Mouse (Mus musculus) intestine, embryonic 14.5 days (tissue): ENCODE measurements around the gene Nusap1. TPM values are rescaled to one million over a fixed set of nuclear protein-coding genes. Genes with fewer than 3 reads are reported as not detected.

Experiments
- ATAC-seq: fragments of 200-750 bp; cut with Nextera tagmentation; replicated peaks from 2 replicates; pipeline ENCODE4 v1.8.0; 2017; ENCODE audit warnings: low read depth, moderate number of reproducible peaks, moderate TSS enrichment, moderate library complexity; ENCODE audit not compliant: low FRiP score, low TSS enrichment
- DNase-seq: peaks from one replicate; pipeline ENCODE4 v3.0.0-alpha.2; 2018; ENCODE audit warnings: low spot score
- H3K27ac ChIP-seq: fragments of 300-500 bp; sonication (generic); 2 replicates; pipeline ENCODE4 v1.5.1; 2014; ENCODE audit warnings: low read depth, mild to moderate bottlenecking, control low read depth
- H3K27me3 ChIP-seq: fragments of 300-500 bp; sonication (generic); replicated peaks from 2 replicates; pipeline ENCODE4 v1.6.1; 2014; ENCODE audit warnings: low read length, control low read depth; ENCODE audit not compliant: control insufficient read depth, insufficient read depth
- H3K36me3 ChIP-seq: fragments of 300-500 bp; sonication (generic); 2 replicates; pipeline ENCODE4 v1.6.1; 2014; ENCODE audit warnings: low read length, control low read depth; ENCODE audit not compliant: control insufficient read depth, insufficient read depth
- H3K4me1 ChIP-seq: fragments of 300-500 bp; sonication (generic); replicated peaks from 2 replicates; pipeline ENCODE4 v1.6.1; 2014; ENCODE audit warnings: low read length, control low read depth, mixed read lengths; ENCODE audit not compliant: control insufficient read depth, insufficient read depth
- H3K4me2 ChIP-seq: fragments of 300-500 bp; sonication (generic); 2 replicates; pipeline ENCODE4 v1.6.1; 2014; ENCODE audit warnings: low read length
- H3K4me3 ChIP-seq: fragments of 300-500 bp; sonication (generic); 2 replicates; pipeline ENCODE4 v1.5.1; 2014; ENCODE audit warnings: low read depth, low read length, control low read depth, mixed read lengths
- H3K9ac ChIP-seq: fragments of 300-500 bp; sonication (generic); 2 replicates; pipeline ENCODE4 v1.6.1; 2014; ENCODE audit warnings: mild to moderate bottlenecking, low read length
- H3K9me3 ChIP-seq: fragments of 300-500 bp; sonication (generic); 2 replicates; pipeline ENCODE4 v1.6.1; 2016; ENCODE audit warnings: low read length, control low read depth; ENCODE audit not compliant: control insufficient read depth
- WGBS: fragments of 180-500 bp; shearing (Covaris S2); extraction: QIAGEN DNeasy Blood & Tissue Kit; methylation state at CpG from one replicate; pipeline ENCODE4 v1.1.7; 2014; 5-methylcytosine and 5-hydroxymethylcytosine counted together
- polyA plus RNA-seq: library from polyadenylated mRNA; unstranded; fragments of >200 nt; fragmentation: Nextera tagmentation; extraction: Ambion mirVana; gene quantifications from 2 replicates; pipeline ENCODE4 v1.2.1, GENCODE M21; 2014

Gene Nusap1
- polyA plus RNA-seq, 1 experiment from 2014 or later: 61.0 TPM

DNA sequence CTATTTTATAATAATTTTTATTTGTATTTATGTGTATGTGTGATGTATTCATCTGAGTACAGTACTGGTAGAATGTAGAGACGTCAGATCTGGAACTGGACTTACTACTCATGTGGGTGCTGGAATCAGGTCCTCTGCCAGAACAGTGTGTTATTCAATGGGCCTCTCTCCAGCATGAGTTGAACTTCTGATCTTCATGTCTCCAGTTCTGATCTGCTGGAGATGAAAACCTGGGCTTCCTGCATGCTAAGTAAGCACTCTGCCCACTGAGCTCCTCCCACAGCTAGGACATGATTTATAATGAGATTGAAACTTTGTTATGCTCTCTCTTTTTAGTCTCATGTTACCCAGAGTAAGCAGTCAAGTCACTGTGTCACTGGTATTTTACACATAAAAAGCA is 78.0 kb downstream of the Nusap1 start:
- 73% methylated on average over 1 of the region's 1 CpGs for WGBS

DNA sequence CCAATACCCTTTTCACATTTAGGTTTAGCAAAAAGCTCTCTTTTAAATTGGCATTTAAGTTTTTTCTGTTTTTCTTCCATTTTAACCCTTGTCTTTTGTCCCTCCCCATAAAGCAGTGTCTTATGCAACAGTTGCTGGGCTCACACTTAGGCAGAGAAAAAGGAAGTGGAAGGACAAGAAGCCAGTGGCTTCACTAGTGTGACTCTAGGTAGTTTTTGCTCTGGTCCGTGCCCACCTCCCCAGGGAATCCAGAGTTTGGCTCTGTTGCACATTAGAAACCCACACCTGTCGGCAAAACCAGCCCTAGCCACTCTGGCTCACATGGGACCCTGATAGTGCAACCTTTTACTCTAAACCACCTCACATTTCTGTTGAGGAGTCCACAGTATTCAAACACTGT is 80.4 kb downstream of the Nusap1 start:
- peaks cover 32% of the 10 kb centered on the region for H3K36me3 ChIP-seq
- no peak overlapping the region for H3K27ac ChIP-seq
- no peaks in the 10 kb centered on the region for H3K4me1 ChIP-seq
- no peaks in the 10 kb centered on the region for H3K27me3 ChIP-seq
- no peak overlapping the region for H3K4me2 ChIP-seq
- no peak overlapping the region for H3K4me3 ChIP-seq
- ATAC-seq: no peak
- H3K9ac ChIP-seq: no peak overlapping the region
- no peak for DNase-seq
- no peaks in the 10 kb centered on the region for H3K9me3 ChIP-seq
- 87% methylated on average over 2 of the region's 2 CpGs for WGBS

More for the DNA sequence above, 78.0 kb downstream of the Nusap1 start:
- no peak overlapping the region for H3K4me3 ChIP-seq
- H3K36me3 ChIP-seq: peaks cover 28% of the 10 kb centered on the region
- no peak overlapping the region for H3K27ac ChIP-seq
- ATAC-seq (no peak), DNase-seq (no peak)
- H3K9ac ChIP-seq: no peak overlapping the region
- no peaks in the 10 kb centered on the region for H3K27me3 ChIP-seq
- no peak overlapping the region for H3K4me2 ChIP-seq
- no peaks in the 10 kb centered on the region for H3K9me3 ChIP-seq
- H3K4me1 ChIP-seq: no peaks in the 10 kb centered on the region

DNA sequence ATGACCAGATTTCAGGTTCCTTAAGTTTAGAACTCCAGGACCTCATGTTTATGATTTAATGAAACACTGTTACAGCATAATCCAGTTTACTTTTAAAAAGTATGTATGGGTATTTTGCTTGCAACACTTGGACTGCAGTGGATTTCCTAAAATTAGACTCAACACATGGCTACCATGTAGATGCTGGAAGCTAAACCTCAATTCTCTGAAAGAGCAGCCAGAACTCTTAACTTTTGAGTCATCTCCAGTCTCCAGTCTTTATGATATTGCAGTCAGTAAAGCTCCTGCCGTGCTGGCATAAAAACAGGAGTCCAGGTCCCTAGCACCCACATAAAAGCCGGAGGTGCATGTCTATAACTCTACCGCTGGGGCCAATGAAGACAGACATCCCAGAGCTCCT is 81.9 kb downstream of the Nusap1 start:
- 93% methylated on average over 3 of the region's 3 CpGs for WGBS
- Histone ChIP-seq H3K4me2 (no peak overlapping the region), H3K4me1 (no peaks in the 10 kb centered on the region), H3K27me3 (no peaks in the 10 kb centered on the region), H3K9ac (no peak overlapping the region), H3K27ac (no peak overlapping the region), H3K4me3 (no peak overlapping the region), H3K9me3 (no peaks in the 10 kb centered on the region), H3K36me3 (peaks cover 32% of the 10 kb centered on the region)
- DNase-seq (no peak), ATAC-seq (no peak)

Other genes with a start within 250 kb of the Nusap1 start
- gene Ino80, start 140.6 kb upstream of the Nusap1 start, polyA plus RNA-seq: 7.0 and 8.3 TPM in 2 replicates
- gene Exd1, start 70.7 kb upstream of the Nusap1 start, polyA plus RNA-seq: 0.20 and 0.27 TPM in 2 replicates
- gene Chp1, start 70.6 kb upstream of the Nusap1 start, polyA plus RNA-seq: 54.5 and 57.1 TPM in 2 replicates
- 25.8 and 29.2 TPM in 2 replicates for gene Oip5, start 171 bp downstream of the Nusap1 start, polyA plus RNA-seq
- 42.8 and 44.8 TPM in 2 replicates for gene Ndufaf1, start 44.5 kb downstream of the Nusap1 start, polyA plus RNA-seq
- 29.4 and 32.0 TPM in 2 replicates for gene Rtf1, start 56.8 kb downstream of the Nusap1 start, polyA plus RNA-seq
- gene Itpka, start 124.0 kb downstream of the Nusap1 start, polyA plus RNA-seq: 7.2 and 7.4 TPM in 2 replicates
- gene Ltk, start 142.1 kb downstream of the Nusap1 start, polyA plus RNA-seq: 1.9 and 2.8 TPM in 2 replicates
- 27.0 and 28.1 TPM in 2 replicates for gene Rpap1, start 169.2 kb downstream of the Nusap1 start, polyA plus RNA-seq
- gene Tyro3, start 179.4 kb downstream of the Nusap1 start, polyA plus RNA-seq: 18.9 and 21.9 TPM in 2 replicates